Mouse (Mus musculus): ENCODE measurements at regions not wholly inside any gene's neighbourhood (a gene's known extent, or its start where the extent isn't known, plus 50 kb on each side); places are given as distances from the start of the nearest gene placed in this dataset.

DNA sequence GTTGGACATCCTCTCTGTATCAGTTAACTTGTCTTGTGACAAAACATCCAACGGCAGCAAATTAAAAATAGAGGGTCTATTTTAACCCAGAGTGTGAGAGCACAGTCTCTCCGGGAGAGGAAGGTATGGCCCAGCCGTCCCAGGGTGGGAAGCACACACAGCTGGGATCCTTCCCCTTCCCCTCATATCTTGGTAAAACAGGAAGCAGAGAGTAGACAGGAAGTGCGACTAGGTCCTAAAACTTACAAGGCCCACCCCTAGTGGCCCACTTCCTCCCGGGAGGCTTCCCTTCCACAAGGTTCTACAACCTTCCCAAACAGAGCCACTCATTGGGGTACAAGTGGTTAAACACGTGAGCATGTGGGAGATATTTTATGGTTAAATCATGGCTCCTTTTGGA, 56.4 kb upstream of the Max start:
- Histone ChIP-seq H3K27ac (replicated peaks; ENCODE audit: insufficient read depth, low read depth, low read length) (no peak overlapping the region), H3K27me3 (ENCODE audit: control insufficient read depth, insufficient read depth, low read length) (no peaks in the 10 kb centered on the region; the same call in 1 of the 2 replicates), H3K9ac (ENCODE audit: low read depth, low read length) (no peak overlapping the region), H3K4me1 (ENCODE audit: control insufficient read depth, insufficient read depth, low read length) (no peaks in the 10 kb centered on the region), H3K4me3 (ENCODE audit: insufficient read depth, low read depth, low read length) (no peak overlapping the region), H3K79me2 (ENCODE audit: control insufficient read depth, insufficient read depth, low read length) (no peaks in the 10 kb centered on the region), H3K36me3 (ENCODE audit: control insufficient read depth, insufficient read depth, low read length) (no peaks in the 10 kb centered on the region)
- no peak for TF ChIP-seq CTCF (IDR thresholded peaks at IDR 0.05; ENCODE audit: low read depth, low read length)
- no peak for TF ChIP-seq POLR2A (IDR thresholded peaks at IDR 0.05; ENCODE audit: extremely low read depth, insufficient read depth, low read length)
- WGBS = 70% methylated on average over 6 of the region's 6 CpGs
- DNase-seq (ENCODE audit: extremely low read depth, low read depth, low spot score) = no peak

DNA sequence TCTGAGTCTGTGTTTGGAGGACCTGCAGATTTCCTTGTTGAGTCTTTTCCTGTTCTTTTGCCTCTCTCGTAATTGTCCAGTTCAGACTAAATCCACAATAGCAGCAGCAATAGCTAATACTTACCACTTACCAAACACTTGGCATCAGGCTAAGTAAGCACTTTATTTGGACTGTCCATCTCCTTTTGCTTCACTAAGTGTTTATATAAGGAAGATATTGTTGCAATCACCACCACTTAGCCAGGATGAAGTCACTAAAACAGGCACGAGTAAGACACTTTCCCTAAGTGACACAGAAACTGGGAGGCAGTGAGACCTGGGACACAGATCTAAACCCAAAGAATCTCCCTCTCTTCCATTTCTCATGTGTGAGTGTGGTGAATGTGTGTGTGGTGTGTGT, 52.9 kb upstream of the Max start:
- H3K27ac ChIP-seq (replicated peaks; ENCODE audit: insufficient read depth, low read depth, low read length) = no peak overlapping the region
- H3K4me1 ChIP-seq (ENCODE audit: control insufficient read depth, insufficient read depth, low read length) = no peaks in the 10 kb centered on the region
- H3K27me3 ChIP-seq (ENCODE audit: control insufficient read depth, insufficient read depth, low read length) = no peaks in the 10 kb centered on the region
- 75% methylated on average over 2 of the region's 2 CpGs for WGBS
- TF ChIP-seq POLR2A (IDR thresholded peaks at IDR 0.05; ENCODE audit: extremely low read depth, insufficient read depth, low read length) (no peak), CTCF (IDR thresholded peaks at IDR 0.05; ENCODE audit: low read depth, low read length) (no peak)
- no peak for DNase-seq (ENCODE audit: extremely low read depth, low read depth, low spot score)
- H3K79me2 ChIP-seq (ENCODE audit: control insufficient read depth, insufficient read depth, low read length) = no peaks in the 10 kb centered on the region
- H3K9ac ChIP-seq (ENCODE audit: low read depth, low read length) = no peak overlapping the region
- no peaks in the 10 kb centered on the region for H3K36me3 ChIP-seq (ENCODE audit: control insufficient read depth, insufficient read depth, low read length)
- no peak overlapping the region for H3K4me3 ChIP-seq (ENCODE audit: insufficient read depth, low read depth, low read length)
